Mouse (Mus musculus) cerebellum, adult 11 months (tissue): ENCODE data around the gene Tom1l2.

Experiments used
- DNase-seq: peaks from one replicate; pipeline ENCODE4 v3.0.0; 2022

The Tom1l2 gene

DNA sequence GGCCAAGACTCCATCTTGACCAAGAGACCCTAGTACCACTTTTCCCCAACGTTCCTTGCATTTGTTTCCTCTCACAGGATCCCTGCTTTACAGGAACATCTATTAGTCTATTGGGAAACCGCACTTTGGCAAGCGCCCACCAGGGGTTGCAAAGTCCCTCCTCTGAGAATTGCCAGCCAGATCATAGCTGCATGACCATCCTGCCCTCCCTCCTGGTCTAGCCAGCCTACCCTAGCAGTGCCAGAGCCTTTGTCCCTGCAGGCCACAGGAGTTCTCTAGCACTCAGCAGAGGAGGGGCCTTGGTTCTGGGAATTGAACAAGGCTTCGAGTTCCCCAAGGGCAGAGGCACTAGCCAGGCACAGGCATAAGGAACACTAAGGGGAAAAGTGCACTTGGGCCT lies 128.0 kb downstream of the Tom1l2 start:
- DNase-seq: no peak

- peak; percentile 60 for DNase-seq
Measured at GRCm38 (mm10) chr11:60222469-60223236, 130.1 kb downstream of the Tom1l2 start, which contains the start of gene Srebf1. TSS of gene Srebf1 (minus strand) at chr11:60222581.

DNA sequence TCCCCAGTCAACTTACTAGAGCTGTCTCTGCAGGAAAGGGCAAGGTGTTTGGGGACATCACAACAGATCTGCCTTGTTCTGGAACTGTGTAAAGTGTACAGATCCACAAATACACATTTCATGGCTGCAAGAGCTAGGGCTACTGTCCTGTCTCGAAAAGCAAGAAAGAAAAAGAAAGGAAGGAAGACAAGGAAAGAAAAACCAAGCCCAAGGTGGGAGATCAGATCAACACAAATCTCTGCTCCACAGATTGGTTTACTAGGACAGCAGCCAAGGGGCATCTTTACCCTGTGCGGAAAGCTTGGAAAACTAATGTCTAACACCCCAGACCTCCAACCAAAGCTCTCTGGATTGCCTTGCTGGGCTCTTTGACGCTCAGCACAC lies 130.6 kb downstream of the Tom1l2 start:
- DNase-seq: no peak

- DNase-seq: no peak
Measured at GRCm38 (mm10) chr11:60221425-60221824, 131.3 kb downstream of the Tom1l2 start.

DNA sequence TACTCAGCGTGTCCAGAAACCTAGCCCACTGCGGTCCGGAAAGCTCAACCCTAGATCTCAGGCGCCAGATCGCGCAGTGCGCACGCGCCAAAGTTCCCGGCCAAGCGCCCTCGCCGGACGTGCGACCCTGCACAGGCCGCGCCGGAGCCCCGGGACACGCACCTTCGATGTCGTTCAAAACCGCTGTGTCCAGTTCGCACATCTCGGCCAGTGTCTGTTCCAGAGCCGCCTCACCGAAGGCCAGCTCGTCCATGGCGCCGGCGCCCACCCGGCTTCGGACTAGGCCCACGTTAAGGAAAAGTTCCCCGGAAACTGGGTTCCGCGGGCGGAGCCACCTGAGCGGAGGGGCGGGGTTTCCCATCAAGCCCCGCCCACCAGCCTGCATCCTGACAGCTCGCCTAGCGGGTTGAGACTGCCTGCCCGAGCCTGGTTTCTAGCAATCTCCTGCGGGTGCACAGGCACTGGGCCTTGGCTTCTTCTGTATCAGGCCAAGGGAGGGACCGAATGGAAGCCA lies 132.4 kb downstream of the Tom1l2 start:
- peak; percentile 81 for DNase-seq

DNA sequence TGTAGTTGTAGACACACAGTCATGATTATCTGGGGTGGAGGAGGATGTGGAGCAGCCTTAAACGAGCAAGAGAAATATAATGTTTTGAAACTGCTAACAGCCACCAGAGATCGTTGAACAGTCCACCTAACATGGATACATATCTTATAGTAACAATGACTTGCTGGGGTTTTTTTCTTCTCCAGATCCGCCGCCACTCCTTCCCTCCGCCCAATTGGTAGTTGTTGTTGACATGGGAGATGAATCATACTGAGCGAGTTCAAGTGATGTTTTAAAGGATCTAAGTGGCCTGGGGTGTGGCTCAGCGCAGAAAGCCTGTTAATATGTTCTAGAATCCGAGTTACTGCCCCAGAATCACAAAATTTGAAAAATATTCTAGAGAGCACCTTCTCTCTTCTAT lies 133.1 kb downstream of the Tom1l2 start:
- no peak for DNase-seq

GRCm38 (mm10) chr11:60217467-60217866 lies 135.2 kb downstream of the Tom1l2 start:
- no peak for DNase-seq

DNA sequence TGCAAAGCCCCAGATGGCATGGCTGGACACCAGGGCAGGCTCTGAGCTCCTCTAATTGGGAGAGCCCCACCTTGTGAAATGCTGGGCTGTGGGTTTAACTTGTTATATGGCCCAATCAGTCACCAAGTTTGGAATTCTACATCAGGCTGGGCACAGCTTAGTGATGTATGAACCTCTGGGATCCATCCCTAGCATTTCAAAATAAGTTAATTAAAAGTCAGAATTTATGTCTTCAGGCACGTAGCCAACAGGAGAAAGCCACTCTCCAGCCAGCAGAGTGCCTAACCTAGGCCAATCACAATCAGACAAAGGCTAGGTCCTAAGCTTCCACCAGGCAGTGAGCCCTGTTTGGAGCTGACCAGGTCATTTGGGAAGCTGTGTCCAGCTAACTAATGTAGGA lies 136.0 kb downstream of the Tom1l2 start:
- no peak for DNase-seq

DNA sequence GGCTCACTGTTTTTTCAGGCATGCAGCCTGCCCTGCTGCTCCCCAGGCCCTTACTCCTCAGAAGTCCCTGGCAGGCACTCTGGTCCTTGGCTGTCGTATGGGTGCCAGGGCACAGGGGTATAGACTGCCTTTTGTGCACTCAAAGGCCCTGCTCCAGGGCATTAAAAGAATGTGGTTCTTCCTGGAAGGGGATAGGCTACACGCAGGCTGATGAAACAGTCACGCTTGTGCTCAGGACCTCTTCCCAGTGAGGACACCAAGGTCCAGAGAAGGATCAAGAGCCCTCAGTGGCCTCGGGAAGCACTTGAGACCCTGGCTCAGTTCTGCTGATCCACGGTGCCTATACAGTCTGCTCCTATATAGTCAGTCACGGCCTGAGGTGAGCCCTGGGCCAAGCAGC lies 139.4 kb downstream of the Tom1l2 start:
- DNase-seq: no peak

DNA sequence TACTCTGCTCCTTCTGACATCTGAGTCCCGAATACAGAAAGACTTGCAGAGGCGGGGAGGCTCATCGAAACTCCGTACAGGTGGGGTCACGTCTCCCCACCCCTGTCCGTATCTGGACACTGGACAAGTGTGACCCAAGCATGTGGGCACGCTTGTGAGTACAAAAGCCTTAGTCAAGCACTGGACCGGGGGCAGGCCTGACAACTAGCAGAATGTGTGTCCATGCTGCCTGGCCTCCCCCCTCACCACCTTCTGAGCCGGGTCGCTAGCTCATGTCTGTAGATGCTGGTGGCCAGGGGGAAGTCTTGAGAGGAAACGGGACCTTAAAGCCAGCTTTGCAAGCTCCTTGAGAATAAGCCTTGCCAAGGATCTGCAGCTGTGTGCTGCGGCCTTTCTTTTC lies 140.9 kb downstream of the Tom1l2 start:
- no peak for DNase-seq

DNA sequence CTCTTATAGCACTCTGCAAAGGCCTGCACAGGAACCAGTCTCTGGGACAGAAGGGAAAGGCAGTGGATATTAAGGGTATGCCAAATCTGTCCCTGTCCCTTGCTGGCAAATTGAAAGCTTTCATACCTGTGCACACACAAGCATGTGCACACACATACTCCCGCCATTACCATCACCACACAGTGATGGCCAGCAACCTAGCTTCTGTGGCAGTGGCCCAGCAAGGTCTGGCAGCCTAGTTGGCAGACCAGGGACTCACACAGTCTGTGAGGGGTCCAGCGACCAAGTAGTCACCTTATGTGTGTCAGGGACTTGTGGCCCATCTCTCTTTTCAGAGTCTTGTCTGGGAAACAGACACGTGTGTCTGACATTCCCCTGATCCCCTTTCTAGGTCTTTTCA lies 141.6 kb downstream of the Tom1l2 start:
- no peak for DNase-seq

GRCm38 (mm10) chr11:60210305-60210724 lies 142.4 kb downstream of the Tom1l2 start:
- DNase-seq: peak; percentile 76

- no peak for DNase-seq
Measured at GRCm38 (mm10) chr11:60209933-60210249, 142.8 kb downstream of the Tom1l2 start.

GRCm38 (mm10) chr11:60209217-60209932 lies 143.3 kb downstream of the Tom1l2 start:
- DNase-seq: peak; percentile 87

DNA sequence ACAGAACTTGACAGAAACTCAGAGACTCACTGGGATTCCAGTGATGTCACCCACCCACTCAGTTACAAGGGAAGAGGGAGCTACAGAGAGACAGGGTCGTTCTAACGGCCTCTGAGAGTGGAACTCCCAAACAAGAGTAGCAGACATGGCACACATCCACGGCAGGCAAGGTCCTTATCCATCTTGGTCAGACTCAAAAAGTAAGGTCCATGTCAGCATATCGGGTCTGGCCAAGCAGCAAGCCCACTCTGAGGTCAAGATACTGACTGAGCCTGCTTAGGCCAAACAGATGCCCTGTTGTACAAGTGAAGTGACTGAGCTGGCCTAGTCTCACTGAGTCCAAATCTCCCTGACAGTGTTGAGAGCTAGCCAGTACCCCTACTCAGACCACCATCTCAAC lies 144.0 kb downstream of the Tom1l2 start:
- DNase-seq: no peak

DNA sequence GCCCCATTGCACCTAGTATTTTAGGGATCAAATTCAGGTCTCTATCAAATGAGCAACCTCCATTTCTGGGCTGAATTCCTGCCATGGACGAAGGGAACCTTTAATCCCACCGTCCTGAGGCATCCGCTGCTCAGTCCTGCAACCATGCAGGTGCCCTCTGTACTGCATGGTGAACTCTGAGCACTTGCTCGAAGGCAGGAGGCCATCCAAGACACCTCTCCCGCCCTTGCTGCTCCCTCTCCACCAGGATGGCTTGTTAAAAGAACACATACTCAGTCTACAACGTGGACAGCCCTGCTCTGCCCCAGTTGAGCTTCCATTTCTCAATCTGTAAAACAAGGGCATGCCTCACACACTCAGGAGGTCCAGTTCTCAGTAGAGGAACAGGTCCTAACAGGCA lies 144.5 kb downstream of the Tom1l2 start:
- DNase-seq: no peak

GRCm38 (mm10) chr11:60206207-60206606 lies 146.5 kb downstream of the Tom1l2 start:
- DNase-seq: no peak

- no peak for DNase-seq
Measured at GRCm38 (mm10) chr11:60205026-60205425, 147.7 kb downstream of the Tom1l2 start.

DNA sequence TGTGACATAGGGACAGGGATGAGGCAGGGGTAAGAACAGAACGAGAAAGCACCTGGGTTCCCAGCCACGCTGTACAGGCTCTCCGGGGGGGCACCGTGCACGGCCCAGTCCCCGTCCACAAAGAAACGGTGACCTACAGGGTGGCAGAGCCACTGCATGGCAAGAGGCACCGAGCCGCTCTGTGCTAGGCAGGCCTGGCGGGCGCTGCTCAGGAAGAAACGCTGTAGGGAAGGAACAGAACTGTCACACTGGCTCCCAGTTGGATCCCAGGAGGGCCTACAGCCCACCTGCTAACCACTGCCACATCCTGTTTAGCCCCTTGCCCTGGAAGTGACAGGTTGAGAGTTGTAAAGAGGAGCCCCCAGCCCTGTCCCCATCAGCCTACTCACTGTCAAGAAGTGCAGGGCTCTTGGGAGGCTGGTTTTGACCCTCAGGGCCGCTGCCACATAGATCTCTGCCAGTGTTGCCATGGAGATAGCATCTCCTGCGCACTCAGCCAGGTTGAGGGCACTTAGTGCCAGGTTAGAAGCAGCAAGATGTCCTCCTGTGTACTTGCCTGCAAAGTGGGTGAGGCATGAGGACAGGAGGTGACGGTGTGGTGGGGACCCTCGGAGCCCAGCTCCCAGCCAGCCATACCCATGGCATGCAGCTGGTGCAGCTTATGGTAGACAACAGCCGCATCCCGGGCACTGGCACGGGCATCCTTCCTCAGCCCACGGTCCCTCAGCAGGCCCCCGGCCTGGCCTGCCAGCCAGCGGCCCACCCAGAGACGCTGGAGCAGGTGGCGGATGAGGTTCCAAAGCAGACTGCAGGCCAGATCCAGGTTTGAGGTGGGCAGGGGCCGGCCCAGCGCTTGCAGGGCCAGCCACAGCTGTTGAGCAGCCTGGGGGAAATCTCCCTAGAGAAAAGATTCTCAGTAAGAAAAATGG lies 149.7 kb downstream of the Tom1l2 start:
- peak; percentile 57 for DNase-seq

GRCm38 (mm10) chr11:60200384-60200783 lies 152.3 kb downstream of the Tom1l2 start:
- no peak for DNase-seq

DNA sequence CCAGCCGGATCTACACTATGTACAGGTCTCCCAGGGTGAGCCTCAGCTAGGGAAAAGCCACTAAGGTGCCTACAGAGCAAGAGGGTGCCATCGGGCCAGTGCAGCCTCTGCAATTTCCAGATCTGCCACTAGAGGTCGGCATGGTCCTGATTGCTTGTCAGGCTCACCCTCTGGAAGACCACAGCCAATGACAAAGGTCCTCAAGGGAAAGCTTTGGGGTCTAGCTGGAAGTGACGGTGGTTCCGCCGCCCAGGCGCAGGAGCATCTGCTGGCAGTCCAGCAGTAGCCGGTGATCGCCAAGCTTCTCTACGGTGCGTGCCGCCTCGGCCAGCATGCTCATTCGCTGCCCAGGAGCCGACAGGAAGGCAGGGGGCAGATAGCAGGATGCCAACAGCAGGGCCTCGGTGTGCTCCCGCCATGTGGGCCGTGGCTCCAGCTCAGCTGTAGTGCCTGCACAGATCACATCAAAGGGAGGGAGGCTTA lies 153.0 kb downstream of the Tom1l2 start:
- DNase-seq: peak; percentile 91

DNA sequence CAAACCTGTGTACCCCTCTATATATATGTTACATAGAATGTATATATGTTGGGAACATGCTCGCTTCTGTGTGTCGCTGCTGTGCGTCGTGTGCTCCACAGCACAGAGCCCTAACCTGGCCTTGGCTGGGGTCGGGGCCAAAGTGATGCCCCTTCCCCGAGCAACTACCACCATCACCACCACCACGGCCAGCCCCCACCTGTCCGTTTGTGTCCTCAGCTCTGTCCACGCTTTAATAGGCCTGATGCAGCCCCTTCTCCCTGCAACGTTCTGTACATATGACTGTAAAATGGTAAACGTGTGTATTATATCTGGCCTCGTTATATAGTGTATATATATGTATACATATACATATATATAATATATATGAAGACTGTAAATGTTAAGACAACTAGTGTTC lies 154.1 kb downstream of the Tom1l2 start:
- no peak for DNase-seq

DNA sequence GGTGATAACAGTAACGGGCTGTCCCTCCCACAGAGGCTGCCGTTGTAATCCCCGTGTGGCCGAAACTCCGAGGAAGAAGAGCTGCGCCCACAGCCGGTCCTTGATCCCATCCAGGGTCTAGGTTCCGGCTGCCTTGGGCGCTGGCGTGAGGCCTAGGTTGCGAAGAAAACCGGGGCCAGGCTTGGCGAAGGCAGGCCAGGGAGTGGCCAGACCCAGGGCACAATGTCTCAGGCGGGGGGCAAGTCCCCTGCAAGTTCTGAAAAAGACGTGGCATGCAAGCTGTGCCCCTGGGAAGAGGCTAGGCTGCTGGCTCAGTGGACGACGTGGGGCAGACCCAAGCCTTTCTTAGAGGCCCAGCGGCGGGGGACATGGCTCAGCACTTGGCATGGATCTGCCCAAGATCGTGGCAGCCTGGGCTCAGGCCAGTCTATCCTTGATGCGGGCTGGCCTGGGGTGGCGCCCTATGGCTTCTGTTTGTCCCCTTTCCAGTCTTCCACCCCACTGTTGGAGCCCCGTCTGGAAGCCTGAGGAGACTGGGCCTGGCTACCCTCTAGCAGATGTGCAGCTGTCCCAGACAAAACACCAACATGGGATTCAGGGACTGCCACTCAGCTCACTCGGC lies 154.6 kb downstream of the Tom1l2 start:
- DNase-seq: no peak
